Mouse (Mus musculus) lung, adult 2 months (tissue): ENCODE data around the gene Ndufa3.

ENCODE experiments used
- CTCF ChIP-seq: fragments of 200-500 bp; IDR thresholded peaks from 2 replicates; pipeline ENCODE4 v1.5.1; 2011; ENCODE audit warnings: mild to moderate bottlenecking, low read length, control low read depth; ENCODE audit not compliant: insufficient read depth
- POLR2A ChIP-seq: fragments of 200-500 bp; IDR thresholded peaks from 2 replicates; pipeline ENCODE4 v1.6.1; 2011; ENCODE audit warnings: low read depth, mild to moderate bottlenecking, control low read depth, low read length, borderline replicate concordance; ENCODE audit errors: extremely low read depth

DNA sequence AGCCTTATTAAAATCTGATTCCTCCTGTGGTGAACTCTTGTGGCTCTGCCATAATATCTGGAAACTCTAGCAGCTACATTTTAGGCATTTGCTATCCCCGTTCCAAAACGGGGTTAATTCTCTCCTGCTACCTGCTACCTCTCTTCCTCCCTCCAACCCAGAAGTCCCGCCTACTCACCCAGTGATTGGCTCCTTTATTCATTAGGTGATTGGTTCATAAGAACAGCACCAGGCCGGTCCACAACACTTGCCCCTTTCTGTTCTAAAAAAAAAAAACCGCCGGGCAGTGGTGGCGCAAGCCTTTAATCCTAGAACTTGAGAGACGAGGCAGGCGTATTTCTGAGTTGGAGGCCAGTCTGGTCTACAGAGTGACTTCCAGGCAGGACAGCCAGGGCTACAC lies 22.0 kb upstream of the Ndufa3 start:
- TF ChIP-seq CTCF (no peak), POLR2A (no peak)
